In the genomic region with DNA sequence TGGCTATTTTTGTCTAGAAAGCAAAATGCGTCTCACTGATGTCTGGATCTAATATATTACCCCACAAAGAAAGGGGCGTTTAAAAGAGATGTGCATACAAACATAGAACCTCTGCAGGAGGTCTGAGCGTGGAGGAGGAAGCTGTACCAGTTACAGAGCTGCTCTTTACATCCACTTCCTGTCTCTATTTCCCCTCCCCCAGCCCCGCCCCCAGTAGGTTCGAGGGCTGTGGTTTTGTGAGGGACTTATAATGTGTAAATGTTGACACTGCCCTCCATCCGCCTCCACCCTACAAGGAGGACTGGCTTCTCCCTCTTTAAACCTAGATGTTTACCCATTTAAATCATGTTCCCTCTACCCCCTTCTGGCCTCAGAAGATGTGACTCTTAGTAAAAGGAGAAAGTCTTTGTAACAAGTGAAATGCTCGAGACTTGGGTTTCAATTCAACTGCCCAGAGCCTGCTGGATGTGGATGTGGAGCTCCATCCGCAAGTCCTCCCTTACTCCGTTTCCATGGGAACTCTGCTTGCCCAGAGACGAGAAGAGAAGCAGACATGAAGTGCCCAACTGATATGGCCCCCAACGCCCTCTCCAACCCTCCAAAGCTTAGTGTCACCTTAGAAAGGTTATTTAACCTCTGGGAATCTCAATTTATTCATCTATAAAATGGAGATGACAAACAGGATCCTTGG, we compare ENCODE assay signal across 8 mouse cellular contexts. TPM values are rescaled to one million over a fixed set of nuclear protein-coding genes. Genes with fewer than 3 reads are reported as not detected.
DNase-seq lines count a peak whose midpoint lies in the region; ATAC-seq and TF ChIP-seq lines count a peak whose summit lies in the region.

No protein-coding gene starts in this region.

- WGBS in liver, embryonic 11.5 days = 49% methylated on average over 11 of the region's 11 CpGs
- WGBS in olfactory bulb, adult 2 months = 36% methylated on average over 11 of the region's 11 CpGs

- no peaks in the 10 kb centered on the region for H3K27me3 ChIP-seq in liver, embryonic 11.5 days (replicated peaks; ENCODE audit: control insufficient read depth, insufficient read depth, low read length)

- no peak overlapping the region for H3K4me3 ChIP-seq in liver, embryonic 11.5 days (ENCODE audit: low read depth, low read length)
- H3K4me3 ChIP-seq in olfactory bulb, adult 2 months (ENCODE audit: insufficient read depth, low read depth, low read length) = no peak overlapping the region

- H3K36me3 ChIP-seq in liver, embryonic 11.5 days (ENCODE audit: control insufficient read depth, insufficient read depth, low read length) = peaks cover 3% of the 10 kb centered on the region

- peak; percentile 80 for DNase-seq in 416B (ENCODE audit: low read depth)
- DNase-seq in CD8-positive naive resting alpha-beta T cell, adult 2 months (ENCODE audit: low read depth in 2 of 2, low spot score in 2 of 2) = peak; percentile 69 to 82
- no peak for DNase-seq in liver, embryonic 11.5 days (ENCODE audit: low spot score)
- no peak for DNase-seq in gastrocnemius, postnatal 25 days
- DNase-seq in right cerebral cortex, postnatal 36 days (ENCODE audit: low spot score in 2 of 2) = no peak
- DNase-seq in layer of hippocampus, adult 18-20 months (ENCODE audit: low spot score in 2 of 2) = no peak
- no peak for DNase-seq in right cerebral cortex, adult 18-20 months

- no peak for TF ChIP-seq CTCF in olfactory bulb, adult 2 months (IDR thresholded peaks at IDR 0.05; ENCODE audit: insufficient read depth, low read depth, low read length)

- H3K4me1 ChIP-seq in liver, embryonic 11.5 days (replicated peaks; ENCODE audit: control insufficient read depth, insufficient read depth, low read length) = 0 out of 2 replicates have a peak, but pooled peaks cover 3% of the 10 kb centered on the region
- peaks cover 29% of the 10 kb centered on the region for H3K4me1 ChIP-seq in olfactory bulb, adult 2 months (ENCODE audit: control insufficient read depth, insufficient read depth, low read length)

- H3K4me2 ChIP-seq in liver, embryonic 11.5 days = no peak overlapping the region

- H3K9ac ChIP-seq in liver, embryonic 11.5 days (ENCODE audit: low read depth, low read length) = no peak overlapping the region

- H3K27ac ChIP-seq in liver, embryonic 11.5 days (ENCODE audit: low read depth, low read length) = no peak overlapping the region
- H3K27ac ChIP-seq in olfactory bulb, adult 2 months (ENCODE audit: insufficient read depth, low read depth, low read length) = 0 out of 2 replicates have a peak overlapping the region, but pooled peaks have one; percentile 24

- H3K9me3 ChIP-seq in liver, embryonic 11.5 days (ENCODE audit: control insufficient read depth, low read length) = no peaks in the 10 kb centered on the region

- ATAC-seq in liver, embryonic 11.5 days (replicated peaks; ENCODE audit: low FRiP score) = peak; percentile 29; the same call in 1 of the 2 replicates

- TF ChIP-seq POLR2A in olfactory bulb, adult 2 months (IDR thresholded peaks at IDR 0.05; ENCODE audit: insufficient read depth, low read depth, low read length) = no peak

RNA-seq across cellular contexts. Expression of a gene that starts 43.7 kb away (rescaled TPM):
- 61.6 and 68.5 TPM in 2 replicates for polyA plus RNA-seq in liver, embryonic 11.5 days (2014; fragmentation: Nextera tagmentation; extraction: Ambion mirVana)
- polyA plus RNA-seq in olfactory bulb, adult 2 months (2012; ENCODE audit: insufficient read depth, insufficient read length, low replicate concordance, missing spikeins) = 186 TPM in 1 of 2 replicates, not detected in the other
- total RNA-seq in gastrocnemius, postnatal 25 days (2021) = 1 to 10 TPM; 1.4 to 2.2 TPM
- 10 to 100 TPM; 77.6 to 84.1 TPM for total RNA-seq in layer of hippocampus, adult 18-20 months (2021)

Comparison
In these comparisons a context has a peak if more than half of its experiments do, and no peak if none do; other contexts are left out.
1. DNase-seq: peak in 416B (single experiment) and CD8-positive naive resting alpha-beta T cell, adult 2 months (2 of 2); none in liver, embryonic 11.5 days (single experiment), gastrocnemius, postnatal 25 days (single experiment), right cerebral cortex, postnatal 36 days (0 of 2), layer of hippocampus, adult 18-20 months (0 of 2) and right cerebral cortex, adult 18-20 months (single experiment).
2. RNA of a gene that starts 43.7 kb away (total RNA-seq): 77.6 to 84.1 TPM in layer of hippocampus, adult 18-20 months; 1.4 to 2.2 TPM in gastrocnemius, postnatal 25 days; every median in the first group is over 10 times any median in the second.